Mouse (Mus musculus): ENCODE data around the gene Supt3. TPM values are rescaled to one million over a fixed set of nuclear protein-coding genes. Genes with fewer than 3 reads are reported as not detected.

Supt3 gene
- total RNA-seq, 2 experiments from 2014 or later, result 18.7 to 24.6 TPM

DNA sequence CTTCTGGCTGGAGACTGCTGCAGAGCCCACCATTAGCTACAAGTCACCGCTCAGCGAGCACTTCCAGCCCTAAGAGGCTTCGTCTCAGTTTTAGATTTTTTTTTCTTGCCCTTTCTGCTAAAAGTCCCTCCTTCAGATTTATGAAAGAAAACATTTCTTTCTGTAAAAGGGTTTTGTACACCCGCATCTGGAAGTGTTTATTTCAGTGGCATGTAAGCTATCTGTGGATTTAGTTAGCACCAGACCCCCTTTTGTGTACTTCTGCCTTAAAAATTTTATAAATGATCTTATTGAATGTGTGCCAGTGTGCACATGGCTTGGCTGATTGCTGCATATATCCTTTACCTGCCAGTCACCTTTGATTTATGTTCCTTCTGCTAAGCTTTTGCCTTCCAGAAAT lies 277.6 kb downstream of the Supt3 start:
- no peak for DNase-seq

DNA sequence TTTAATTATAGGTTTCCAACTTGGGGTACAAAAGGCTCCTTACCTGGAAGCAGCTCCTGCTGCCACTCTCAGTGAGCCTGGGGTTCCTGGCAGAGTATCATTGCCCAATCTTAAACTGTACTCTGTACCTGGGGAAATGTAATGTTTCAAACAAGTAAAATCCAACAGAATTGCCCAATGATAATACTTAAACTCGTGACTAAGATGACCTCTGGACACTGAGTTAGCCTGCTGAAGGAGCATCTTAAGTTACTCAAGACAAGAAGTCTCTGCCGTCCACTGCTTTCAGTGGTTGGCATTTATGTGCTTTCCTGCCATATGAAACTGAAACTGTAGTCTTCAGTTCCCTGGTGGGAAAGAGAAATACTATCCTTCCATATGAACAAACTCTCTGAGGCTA lies 279.9 kb downstream of the Supt3 start:
- DNase-seq, result no peak

DNA sequence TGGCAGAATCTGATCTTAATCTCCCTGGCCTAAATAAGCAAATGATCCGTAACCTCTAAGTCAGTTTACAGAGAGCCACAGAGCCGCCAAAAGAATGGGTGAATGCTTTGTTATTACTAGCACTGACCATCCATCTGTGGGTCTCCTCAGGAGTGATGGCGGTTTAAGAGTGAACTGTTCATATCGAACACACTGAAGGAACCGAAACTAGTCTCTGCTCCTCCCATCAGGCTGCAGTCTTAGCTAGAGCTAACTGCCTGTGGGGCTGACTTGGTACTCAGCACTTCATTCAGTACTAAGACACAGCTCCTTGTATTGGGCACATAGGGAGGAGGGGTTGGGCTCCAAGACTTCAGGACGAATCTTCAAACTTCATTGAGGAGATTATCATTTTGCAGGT lies 280.8 kb downstream of the Supt3 start:
- DNase-seq, result no peak

DNA sequence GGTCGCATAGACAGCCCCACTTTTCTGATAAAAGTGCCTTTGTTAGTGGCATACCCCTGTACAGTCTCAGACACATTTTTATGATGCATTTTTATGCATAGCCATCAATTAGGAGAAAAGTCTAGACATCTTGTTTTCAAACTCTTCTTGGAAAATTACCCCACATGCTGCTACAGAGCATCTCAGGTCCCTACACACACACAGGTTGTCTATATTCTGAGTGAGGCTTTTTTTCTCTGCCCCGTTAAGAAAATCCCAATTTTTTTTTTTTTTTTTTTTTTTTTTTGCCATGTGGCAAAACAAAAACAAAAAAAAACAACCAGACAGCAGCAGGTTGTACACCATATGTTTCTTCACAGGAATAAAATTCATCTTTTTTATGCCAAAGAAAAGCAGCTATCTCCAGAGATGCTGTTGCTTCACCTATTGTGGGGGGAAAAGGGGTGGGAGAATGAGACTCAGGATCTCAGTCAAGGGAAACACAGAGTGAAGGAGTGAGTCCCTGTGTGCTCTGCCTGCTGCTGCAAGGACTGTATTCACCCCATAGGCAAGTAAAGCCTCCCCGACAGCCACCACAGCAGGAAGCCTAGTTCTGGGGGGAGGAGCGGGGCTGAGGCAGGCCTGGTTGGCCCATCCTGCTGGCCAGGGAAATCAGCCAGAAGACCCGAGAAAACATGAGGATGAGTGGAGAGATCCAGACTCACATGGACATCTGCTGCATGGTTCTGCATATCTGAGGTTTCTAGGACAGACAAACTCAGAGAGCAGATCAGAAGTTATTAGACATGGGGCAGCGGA lies 281.8 kb downstream of the Supt3 start:
- DNase-seq, result no peak

DNA sequence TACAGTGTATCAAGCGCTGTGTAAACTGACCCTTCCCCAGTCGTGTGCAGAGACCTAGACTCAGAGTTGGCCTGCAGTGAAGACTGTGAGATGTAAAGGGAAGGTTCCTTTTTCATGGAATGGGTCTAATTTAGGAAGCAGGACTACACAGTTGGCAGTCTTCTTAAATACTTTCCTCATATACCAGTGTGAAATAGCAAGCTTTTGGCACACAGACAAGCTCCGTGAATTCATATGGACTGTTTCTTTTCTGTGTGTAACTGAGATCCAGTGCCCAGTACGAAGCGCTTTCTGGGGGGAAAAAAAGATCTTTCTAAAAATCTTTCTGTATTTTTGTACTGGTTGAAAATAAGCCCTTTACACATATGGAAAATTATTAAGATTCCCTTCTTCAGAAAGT lies 286.8 kb downstream of the Supt3 start:
- no peak for DNase-seq

DNA sequence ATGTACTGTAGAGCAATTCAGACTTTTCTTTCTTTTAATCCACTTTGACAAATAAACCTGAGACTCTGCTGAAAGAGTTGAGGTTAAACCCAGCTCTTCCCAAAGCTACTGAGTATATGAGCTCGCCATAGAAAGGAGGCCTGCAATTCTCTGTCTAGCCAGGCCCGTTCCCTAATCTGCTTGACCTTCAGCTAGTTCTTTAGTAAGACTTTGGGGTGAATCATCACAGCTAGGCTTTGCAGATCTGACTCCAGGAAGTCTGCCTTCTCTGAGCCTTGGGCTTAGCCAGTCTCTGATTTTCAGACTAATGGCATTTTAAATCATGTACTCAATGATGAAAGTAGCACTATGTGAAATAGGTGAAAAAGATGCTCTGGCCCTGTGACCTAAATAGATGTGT lies 288.5 kb downstream of the Supt3 start:
- peak; percentile 31 for DNase-seq

DNA sequence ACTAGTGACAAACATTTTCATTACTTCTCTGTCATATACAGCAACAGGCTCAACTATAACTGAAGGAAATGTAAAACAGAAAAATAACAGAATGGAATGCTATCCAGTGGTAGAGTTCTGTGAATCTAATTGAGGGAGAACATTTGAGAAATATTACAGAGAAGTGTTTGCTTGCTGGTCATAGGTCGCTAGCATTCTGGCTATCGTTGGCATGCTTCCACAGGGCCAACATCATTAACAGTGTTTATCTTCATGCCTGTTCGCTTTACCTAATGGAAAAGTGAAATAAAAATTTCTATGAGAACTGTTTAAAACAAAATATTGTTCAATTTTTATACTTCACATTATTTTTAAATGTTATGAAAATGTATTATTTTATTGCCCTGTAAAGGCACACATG lies 290.5 kb downstream of the Supt3 start:
- DNase-seq, result no peak

DNA sequence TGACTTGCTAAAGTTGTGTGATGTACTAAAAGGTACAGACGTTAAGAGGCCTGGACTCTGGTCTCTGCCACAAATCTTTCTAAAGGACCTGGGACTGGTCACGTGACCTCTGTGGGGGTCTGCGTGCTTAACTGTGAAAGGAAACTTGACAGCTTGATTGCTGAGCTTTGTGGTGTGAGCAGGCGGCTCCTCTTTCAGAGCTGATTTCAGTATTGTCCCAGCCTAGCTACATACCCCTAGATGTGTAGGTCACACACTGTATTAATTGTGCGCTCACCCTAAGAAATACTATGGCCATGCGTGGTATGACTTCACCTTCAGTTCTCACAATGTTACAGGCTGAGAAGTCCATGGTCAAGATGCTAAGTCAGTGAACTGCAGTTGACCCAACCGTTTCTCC lies 291.4 kb downstream of the Supt3 start:
- no peak for DNase-seq

DNA sequence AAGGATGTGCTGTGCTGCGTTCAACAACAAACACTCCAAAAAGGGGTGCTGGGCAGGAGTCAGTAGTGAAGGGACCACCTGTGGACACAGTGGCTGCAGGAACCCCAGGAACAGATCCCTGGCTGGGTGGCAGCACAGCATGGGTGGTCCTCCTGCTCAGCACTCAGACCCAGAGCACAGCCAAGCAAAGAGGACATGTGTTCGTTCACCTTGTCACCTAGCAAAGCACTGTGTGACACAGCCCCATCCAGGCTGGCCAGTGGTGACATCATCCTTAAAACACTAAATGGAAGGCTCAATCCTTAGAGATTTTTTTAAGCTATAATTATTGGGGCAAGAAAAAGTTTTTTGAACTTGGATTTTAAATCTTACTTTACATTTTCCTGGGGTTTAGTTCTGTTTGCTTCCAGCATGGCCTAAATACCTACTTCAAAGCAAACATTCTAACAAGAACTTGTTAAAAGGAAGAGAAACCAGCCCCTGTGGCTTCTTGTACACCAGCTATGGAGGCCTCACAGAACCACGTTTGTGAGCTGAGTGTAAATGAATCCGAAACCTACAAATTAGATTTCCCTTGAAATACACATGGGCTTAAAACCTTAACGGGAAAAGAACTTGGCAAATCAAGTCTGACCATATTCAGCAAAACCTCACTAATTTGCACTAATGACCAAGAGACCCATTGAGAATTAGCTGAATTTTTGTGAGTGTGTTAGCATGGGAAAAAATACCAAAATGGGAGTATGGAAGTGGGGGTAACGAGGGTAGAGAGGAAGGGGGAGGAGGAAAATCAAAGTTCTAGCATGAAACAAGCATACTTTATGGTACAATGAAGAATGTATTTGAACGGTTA lies 295.8 kb downstream of the Supt3 start:
- DNase-seq, result no peak

DNA sequence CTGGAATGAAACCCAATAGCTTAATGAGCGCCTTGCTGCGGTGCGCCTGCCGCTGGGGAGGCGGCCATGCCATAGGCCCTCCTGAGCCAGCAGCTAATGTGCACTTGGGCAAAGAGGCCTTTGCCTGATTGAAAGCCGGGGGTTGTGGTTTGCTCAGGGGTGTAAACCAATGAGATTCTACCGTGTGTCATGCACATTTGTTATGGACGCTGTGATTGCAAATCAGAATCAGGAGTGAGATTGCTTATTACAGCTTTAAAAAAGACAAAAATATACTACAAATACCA lies 296.3 kb downstream of the Supt3 start:
- DNase-seq, result no peak

DNA sequence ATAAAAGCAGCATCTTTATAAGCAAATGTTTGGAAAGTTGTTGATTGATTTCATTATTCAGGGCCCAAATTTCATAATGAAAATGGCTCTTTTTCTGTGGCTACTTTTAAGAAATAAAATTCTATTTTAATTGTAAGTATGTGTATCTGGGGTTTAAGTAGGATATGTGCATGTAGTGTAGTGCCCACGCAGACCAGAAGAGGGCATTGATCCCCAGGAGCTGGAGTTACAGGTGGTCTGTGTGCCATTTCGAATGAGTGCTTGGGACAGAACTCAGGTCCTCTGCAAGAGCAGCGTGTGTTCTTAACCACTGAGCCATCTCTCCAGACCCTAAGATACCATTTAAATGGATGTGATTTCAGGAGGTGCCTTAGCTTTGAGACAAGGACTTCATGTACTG lies 296.8 kb downstream of the Supt3 start:
- no peak for DNase-seq

DNA sequence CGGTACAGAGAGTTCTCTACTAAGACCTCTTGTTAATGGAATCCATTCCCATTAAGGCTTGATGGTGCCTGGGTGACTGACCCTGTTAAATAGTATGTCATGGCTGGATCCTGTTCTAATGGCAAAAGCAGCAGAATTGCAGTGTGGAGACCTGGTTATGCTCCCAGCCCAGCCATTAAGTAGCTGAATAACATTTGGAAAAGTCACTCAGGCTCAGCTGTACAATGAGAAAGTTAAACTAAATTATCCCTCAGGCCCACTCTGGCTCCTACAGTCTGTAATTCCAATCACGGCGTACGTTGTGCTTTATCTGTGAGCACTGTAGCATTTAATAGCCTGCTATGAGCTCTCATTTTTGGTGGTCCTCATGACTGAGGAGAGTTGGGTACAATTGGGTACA lies 300.0 kb downstream of the Supt3 start:
- DNase-seq, result no peak

DNA sequence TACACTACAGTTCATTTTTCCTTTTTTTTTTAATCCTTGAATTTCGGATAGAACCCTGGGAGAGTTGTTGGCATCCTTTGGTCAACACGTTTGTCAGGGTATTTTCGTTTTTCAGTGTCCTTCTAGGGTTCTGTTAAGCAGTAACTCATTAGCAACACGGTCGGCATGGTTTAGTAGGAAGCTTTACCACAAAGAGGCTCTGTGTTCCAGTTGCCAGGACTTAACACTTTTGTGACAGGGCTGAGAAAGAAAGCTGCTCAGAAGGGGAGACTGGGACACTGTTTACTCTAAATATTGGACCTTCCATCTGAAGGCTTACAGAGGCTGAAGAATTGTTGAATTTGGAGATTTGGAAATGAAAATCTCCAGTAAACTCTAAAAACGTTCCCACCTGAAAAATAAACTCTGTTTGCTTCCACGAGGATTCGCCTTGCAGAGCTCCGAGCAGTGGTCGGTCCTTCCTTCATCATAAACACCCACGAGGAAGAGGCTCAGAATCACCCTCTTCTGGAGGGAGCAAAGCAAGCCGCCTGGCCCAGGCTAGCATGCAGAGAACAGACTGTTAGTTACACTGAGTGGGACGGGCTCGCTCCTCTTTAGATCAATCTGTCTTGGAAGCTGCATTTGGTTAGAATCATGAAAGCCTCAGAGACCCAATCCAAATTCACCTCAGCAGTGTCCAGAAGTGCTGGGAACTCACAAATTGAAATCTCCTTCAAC lies 301.1 kb downstream of the Supt3 start:
- DNase-seq, result no peak

DNA sequence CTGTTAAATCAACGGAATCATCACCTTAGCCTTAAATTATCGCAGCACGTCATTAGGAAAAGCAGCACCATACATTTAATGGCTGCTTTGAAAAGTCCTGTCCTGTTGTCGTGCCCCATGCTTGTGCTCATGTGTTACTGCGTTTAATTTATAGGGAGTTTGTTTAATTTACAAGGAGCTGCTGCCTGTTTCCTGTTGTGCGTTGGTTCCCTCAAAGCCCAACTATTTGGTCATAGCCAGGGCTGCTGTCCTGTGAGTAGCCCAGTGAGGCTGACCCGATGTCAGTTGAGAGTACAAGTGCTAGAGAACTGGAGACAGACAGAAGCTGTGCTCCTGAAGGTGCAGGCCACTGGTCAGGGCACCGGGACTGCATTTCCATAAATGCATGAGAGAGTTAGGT lies 304.6 kb downstream of the Supt3 start:
- DNase-seq, result no peak

DNA sequence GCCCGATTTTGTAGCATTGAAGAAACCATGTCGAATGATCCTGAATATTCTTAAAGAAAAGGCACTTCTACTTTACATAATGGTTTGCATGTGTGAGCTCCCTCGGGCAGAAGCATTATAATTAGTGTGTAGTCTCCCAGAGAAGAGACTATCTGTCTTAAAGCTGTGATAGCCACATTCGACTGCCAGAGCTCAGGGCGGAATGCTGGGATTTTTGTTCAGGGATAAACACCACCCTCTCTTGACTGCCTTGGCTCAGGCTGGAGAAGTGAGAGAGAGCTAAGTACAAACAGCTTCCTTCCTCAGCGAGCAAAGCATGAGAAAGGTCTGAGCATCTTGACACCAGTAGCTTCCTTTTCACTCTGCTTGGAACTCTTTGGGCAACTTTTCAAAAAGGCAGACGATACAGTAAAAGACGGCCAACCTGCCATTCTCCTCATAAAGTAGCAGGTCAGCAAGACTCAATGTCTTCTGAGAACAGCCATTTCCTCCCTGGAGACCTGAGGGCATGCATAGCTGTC lies 305.1 kb downstream of the Supt3 start:
- no peak for DNase-seq

DNA sequence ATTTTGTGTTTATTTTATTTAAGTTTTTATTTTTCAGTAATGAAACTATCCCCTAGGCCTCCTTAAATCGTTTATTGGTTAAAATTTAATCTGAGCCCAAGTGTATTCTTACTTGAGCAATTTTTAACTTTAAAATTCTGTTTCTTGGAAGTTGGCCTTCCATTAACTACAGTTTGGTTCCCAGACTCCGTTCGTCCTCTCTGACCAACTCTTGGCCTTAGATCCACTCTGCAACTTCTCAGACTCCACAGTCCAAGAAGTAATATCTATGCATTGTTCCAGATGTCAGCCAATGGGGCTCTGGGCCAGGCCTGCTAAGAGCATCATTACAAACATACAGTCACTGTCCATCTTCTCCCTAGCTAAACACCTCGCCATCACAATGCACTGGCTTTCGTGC lies 309.4 kb downstream of the Supt3 start:
- no peak for DNase-seq

DNA sequence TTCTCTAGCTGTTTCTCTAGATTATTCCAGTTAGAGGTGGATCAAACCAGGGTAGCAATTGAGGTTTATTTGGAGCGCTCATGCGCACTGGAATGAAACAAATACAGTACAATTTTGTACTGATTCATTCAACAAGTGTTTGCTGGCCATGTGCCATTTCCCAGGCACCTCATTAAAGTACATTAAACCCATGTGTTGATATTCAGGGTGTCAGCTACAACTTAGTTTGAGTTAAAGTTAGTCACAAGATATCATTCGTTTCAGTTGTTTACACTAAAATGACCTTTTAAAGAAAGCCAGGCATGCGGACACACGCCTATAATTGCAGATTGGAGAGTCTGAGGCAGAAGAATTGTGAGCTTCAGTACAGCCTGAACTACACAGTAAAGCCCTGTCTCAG lies 310.1 kb downstream of the Supt3 start:
- no peak for DNase-seq

DNA sequence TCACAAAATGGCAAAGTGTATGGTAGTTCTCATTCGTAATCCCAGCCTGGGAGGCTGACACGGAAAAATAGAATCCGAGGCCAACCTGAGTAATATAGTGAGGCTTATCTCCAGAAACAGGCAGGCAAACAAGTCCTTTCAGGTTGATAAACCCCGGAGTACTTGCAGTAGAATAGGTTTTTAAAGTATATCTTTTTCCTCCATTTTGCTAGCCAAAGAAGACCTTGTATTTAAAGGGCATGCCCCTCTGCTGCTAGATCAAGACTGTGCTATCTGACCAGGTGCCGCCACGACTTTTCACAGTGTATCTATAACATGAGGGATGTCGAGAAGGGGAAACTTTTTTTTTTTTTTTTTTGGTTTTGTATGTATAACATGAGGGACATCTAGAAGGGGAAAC lies 324.1 kb downstream of the Supt3 start:
- DNase-seq, result no peak

DNA sequence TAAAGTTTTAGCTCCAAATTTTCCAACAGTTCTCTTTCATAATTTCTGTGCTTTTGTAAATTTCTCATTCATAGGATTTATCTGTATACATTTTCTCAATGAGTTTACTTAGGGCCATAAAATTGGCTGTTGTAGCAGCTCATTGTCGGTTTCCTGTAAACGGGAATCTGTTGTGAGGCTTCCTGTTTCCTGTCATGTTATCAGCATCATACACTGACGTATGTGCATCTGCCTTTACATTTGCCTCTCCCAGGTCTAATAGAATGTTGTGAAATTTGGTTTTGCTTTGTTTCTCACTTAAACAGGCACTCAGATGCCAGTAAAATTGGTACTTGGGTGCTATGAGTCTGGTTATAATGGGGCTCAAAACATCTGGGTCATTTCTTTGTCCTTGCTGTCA lies 338.4 kb downstream of the Supt3 start:
- no peak for DNase-seq

DNA sequence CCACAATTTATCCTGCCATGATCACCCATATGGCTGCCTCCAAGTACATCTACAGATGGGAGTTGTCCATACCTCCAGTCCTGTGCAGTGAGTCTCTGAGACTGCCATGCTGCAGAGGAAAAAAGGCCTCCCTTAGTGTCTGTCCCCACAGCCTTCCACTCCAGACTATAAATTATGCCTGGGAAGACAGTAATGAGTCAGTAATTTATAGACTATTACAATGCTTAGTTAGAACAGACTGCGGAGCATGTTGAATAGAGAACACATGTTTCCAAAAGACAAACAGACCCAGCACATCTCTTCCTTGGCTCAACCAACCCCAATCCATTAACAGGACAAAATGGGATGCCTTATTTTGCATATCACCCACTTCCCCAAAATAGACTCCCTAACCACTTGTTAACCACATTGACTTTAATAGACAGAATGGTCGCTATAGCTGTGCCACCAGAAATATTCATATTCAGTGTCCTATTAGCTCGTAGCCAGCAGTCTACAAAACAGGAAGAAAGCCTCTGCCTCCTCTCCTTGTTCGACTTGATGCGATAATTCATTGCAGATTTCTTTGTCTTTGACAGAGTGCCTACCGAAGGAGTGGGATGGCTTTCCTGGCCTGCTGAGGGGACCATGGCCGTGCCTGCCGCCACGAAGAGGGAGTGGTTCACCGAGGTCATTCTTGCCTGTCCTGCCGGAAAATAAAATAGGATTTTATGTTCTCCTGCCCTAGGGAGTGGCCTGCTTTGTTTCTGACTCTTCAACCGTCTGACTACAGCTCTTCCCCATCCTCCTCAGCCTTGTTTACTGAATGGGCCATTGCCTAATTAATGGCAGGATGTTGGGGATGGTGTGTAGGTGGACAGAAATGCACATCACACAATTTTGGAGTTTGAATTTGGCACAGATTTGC lies 341.9 kb downstream of the Supt3 start:
- DNase-seq, result no peak

DNA sequence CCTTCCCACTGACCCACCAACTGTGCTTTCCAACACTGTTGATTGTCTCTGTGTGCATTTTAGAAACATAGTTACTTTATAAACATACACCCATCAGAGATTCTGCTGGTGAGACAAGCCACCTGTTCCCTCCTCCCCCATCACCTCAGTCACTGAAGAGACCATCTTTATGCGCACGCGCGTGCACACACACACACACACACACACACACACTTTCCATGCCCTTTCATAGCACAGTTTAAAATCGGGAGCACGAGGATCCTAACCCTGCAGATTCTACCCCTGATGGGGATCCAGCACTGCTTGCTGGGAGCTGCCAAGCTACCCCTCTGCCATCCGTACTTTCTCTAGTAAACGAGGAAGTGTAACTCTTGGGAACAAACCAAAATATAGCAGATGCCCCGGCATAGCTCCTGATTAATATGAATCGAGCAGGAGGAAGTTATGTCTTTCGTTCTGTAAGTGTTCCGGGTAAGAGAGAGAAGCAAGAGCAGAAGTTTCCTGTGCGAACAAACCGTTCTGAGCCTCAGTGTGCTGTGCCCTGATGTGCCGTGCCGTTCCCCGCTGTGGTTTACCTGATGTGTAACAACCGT lies 342.8 kb downstream of the Supt3 start:
- DNase-seq, result no peak

DNA sequence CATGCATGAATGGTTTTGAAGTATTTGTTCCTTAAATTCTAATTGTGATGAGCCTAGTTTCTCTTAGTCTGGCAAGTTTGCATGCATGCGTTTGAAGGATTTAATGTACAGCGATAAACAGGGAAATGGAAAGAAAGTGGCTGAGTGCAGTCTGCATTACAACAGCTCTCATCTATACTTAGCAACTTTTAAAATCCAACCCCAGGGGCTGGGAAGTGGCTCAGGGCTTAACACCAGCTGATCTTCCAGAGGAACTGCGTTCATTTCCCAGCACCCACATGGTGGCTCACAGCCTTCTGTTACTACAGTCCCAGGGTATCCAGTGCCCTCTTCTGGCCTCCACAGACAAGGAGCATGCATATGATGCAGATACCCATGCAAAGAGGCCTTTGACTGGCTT lies 346.9 kb downstream of the Supt3 start:
- no peak for DNase-seq

All from adrenal gland, postnatal 10 days (tissue).